Mouse (Mus musculus) left cerebral cortex, postnatal 4 days (tissue): ENCODE results near the gene Smim23. TPM values are rescaled to one million over a fixed set of nuclear protein-coding genes. Genes with fewer than 3 reads are reported as not detected.

Experiments used
- DNase-seq: peaks from one replicate; pipeline ENCODE4 v3.0.0-alpha.2; 2022
- intact Hi-C: fragments of 180-260 bp; cut with DNase I; formaldehyde crosslinking; loops from one replicate; pipeline ENCODE4 v1.15.1; 2025
- total RNA-seq, 2 experiments: library from RNA; stranded (reverse); gene quantifications; 2 replicates each; pipeline ENCODE4 v1.2.3; 2021

Smim23 gene
- not detected for total RNA-seq

GRCm38 (mm10) chr11:32824505-32824904 lies at the start of gene Smim23:
Smim23 (minus strand) TSS chr11:32824605.
- intact Hi-C loops, result no loop called here
- no peak for DNase-seq

- intact Hi-C loops, result no loop called here
Measured at GRCm38 (mm10) chr11:32868619-32869383, 44.4 kb upstream of the Smim23 start.

DNA sequence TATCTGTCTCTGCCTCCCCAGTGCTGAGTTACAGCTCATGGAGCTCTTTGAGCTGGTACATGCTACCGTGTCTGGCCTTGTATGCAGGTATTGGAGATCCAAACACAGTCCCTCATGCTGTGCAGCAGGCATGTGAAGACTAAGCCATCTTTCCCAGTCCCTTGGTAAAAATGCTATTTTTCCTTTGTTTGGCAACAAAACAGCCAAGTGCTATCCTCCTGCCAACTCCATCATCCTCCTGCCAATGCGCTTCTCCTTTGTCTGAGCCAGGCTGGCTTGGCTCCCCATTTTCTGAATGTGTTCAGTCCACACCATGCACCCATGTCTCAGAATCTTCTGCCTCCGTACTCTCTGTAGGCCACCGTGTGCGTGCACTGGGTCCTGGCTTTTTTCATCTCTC lies 40.2 kb upstream of the Smim23 start:
- intact Hi-C loops, result no loop called here
- DNase-seq, result peak; percentile 51

More at GRCm38 (mm10) chr11:32868619-32869383, 44.4 kb upstream of the Smim23 start:
- DNase-seq, result no peak

- intact Hi-C loops, result no loop called here
- peak; percentile 67 for DNase-seq
Measured at GRCm38 (mm10) chr11:32857418-32857879, 33.0 kb upstream of the Smim23 start.

GRCm38 (mm10) chr11:32846682-32847222 lies 22.3 kb upstream of the Smim23 start:
- no peak for DNase-seq
- intact Hi-C loops, result no loop called here

- intact Hi-C loops, result no loop called here
- no peak for DNase-seq
Measured at GRCm38 (mm10) chr11:32841169-32841568, 16.8 kb upstream of the Smim23 start.

GRCm38 (mm10) chr11:32840256-32840655 lies 15.9 kb upstream of the Smim23 start:
- intact Hi-C loops, result no loop called here
- no peak for DNase-seq

DNA sequence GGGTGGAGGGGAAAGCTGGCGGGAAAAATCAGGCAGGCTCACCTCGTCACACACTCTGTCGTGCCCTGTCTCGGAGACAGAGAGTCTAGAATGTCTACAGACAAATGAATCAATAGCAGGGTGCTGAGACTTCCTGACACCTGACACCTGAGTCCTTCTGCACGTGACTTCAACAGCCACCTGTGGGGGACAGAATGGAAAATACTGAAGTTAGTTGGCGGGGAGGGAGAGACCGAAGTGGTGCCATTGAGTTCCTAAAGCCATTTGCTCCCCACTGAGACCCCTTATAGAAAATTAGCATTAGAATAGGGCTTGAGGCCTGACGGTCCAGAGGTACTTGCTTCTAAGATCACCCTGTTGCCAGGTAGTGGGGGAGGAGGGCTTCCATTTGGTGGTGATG lies 10.6 kb upstream of the Smim23 start:
- intact Hi-C loops, result no loop called here
- DNase-seq, result no peak

DNA sequence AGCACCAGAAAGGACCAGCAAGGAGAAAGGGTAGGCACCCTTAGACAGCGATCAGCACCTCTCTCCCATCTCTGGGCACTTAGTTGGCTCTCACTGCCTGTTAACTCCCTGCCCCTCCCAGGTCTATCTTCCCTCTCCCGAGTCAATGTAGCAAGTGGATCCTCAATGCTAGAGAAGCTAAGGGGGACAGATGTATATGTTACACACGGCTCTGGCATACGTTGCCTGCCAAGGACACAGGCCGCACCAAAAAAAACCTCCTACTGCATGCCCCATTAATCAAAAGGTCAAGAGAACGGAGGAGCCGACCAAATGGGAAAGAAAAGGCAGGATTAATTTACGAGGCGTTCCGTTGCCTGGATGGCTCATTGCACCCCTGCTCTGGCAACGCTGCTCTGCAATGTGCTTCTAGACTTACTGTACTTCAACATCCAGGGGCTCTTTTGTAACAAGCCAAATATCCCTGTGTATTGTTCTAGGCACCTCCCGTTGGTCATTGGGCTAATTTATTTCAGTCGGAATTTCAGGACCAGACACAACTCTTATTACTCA lies 10.0 kb upstream of the Smim23 start:
- intact Hi-C loops, result no loop called here
- DNase-seq, result no peak

DNA sequence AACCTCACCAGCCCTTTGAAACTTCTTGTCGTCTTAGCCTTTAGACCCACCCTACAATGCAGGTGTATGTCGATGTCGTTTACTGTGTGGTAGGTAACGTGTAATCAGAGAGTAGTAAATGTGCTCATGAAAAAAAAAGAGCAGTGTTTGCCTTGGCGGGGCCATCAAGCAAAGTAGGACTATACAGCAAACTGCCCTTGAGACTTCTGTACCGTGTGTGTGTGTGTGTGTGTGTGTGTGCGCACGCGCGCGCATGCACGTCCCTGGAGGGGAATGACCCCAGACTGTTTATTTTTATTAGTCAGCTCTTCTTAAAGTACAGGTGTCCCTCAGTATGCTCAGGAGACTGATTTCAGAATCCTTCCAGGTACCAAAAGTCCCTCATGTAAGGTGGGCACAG lies 6.8 kb downstream of the Smim23 start:
- intact Hi-C loops, result no loop called here
- DNase-seq, result no peak

DNA sequence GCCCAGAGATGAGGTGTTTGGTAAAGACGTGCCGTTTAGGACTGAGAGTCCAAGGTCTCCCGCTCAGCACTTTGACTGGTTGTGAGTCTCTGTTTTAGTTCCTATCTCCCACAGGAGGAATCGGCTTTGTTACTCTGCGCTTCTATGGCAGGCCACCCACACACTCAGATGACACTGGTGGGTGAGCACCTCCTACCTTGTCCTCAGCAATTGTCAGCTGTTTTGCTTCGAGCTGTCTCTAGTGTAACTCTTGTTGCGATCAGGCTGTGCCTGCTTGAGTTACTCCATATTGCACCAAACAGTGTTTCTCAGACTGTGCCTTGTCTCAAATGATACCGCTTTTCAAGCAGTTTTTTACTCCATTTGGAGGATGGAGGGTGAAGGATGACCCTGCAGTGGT lies 10.1 kb downstream of the Smim23 start:
- intact Hi-C loops, result no loop called here
- DNase-seq, result no peak

DNA sequence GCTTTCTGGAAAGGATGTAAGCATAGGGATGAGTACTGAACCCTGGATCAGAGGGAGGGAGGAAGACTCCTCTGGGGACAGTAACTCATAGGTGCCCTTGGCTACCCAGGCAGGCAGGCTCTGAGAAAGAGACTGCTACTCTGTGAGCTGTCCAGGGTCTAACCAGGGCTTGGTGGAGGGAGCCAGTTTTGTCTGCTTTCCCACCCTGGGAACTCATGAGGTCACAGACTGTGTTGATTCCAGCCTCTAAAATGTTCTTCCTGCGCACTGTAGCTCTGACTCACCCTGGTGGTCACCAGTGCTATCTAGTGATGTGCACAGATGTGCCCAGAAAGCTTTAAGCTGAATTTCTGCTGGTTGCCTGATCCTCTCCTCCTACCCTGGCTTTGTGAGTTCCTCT lies 15.3 kb downstream of the Smim23 start:
- intact Hi-C loops, result no loop called here
- no peak for DNase-seq

GRCm38 (mm10) chr11:32805958-32806357 lies 18.4 kb downstream of the Smim23 start:
- intact Hi-C loops, result no loop called here

GRCm38 (mm10) chr11:32803658-32804057 lies 20.7 kb downstream of the Smim23 start:
- peak; percentile 20 for DNase-seq
- intact Hi-C loops, result no loop called here

More at GRCm38 (mm10) chr11:32805958-32806357, 18.4 kb downstream of the Smim23 start:
- peak; percentile 65 for DNase-seq

DNA sequence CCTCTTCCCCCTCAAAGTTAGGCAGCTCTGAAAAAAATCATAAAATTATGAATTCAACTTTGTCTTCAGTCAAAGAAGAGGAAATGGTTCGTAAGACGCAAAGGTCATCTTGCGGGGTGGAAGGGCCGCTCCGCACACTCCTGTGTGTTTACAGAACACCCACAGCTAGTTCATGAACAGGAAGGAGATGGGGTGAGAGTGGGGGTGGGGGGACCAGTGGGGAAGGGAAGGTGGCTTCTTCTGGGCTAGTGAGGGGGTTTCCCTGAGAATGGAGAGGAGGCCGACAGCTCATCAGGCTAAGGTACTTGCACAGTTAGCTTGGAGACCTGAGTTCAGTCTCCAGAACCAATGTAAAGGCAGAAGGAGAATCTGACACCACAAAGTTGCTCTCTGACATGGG lies 22.7 kb downstream of the Smim23 start:
- intact Hi-C loops, result no loop called here
- no peak for DNase-seq

DNA sequence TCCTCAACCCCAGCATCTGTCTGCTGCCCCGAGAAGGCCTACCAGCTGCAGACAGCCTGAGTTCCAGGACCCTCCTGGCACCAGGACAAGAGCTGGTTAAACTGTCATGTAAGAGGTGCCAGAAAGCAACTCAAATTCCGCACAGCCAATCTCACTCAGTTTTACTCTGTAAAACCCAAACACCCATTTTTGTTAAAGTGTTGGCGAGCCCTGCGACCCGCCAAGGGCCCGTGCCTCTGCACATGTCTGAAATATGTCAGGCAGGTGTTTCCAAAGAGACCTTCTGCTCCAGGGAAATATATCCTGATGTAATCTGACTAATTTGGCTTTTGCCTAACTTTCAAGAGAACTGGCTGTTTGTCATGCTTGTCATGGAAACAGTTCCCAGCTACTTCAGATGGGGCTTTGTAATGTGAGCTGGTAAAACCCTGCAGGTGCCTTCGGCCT lies 23.5 kb downstream of the Smim23 start:
- intact Hi-C loops, result no loop called here
- peak; percentile 71 for DNase-seq

- no peak for DNase-seq
- intact Hi-C loops, result no loop called here
Measured at GRCm38 (mm10) chr11:32798445-32798844, 26.0 kb downstream of the Smim23 start.

GRCm38 (mm10) chr11:32794759-32795445 lies 29.5 kb downstream of the Smim23 start:
- intact Hi-C loops, result no loop called here
- no peak for DNase-seq

DNA sequence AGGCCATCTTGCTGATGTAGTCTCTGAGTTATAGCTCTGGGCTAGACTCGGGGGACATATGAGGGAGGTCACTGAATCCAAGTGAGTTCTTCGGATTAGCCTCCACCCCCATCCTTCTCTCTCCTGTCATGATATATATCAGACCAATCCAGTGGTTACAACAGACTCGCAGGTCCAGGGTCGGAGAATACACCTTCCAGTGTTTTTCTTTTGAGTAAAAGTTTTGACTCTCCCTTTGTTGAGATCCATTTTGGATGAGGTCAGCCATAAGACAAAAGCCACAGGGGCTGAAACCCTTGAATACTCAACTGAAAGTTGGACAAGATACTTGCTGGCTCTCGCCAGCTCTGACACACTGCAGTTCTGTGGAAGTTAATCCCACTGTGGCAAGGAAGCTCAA lies 38.2 kb downstream of the Smim23 start:
- intact Hi-C loops, result no loop called here
- DNase-seq, result no peak

DNA sequence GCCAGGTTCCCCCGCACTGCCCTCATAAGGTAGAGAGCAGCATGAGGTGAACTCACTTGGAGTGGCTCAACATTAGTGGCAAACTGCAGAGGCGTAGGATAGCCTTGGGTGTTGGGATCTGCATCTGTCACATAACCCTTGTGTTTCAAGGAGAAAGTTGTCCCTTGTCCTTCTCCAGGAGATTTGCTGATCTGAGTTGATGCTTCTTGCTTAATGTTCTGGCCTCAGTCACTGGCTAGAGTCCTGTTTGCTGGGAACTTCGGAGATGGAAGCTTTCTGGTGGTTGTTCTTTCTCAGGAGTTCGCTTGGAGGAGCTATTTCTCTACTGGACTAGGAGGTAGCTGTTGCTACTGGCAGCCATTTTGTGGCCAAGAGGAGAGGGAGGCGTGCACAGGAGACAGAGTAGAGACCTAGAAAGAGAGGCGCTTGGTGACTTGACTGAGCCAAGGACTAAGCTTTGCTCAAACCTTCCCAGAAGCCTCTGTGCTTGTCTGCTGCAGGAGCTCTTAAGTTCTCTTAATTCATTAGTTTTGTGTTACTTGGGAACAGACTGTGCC lies 38.7 kb downstream of the Smim23 start:
- DNase-seq, result no peak
- intact Hi-C loops, result no loop called here

GRCm38 (mm10) chr11:32782724-32783123 lies 41.7 kb downstream of the Smim23 start:
- no peak for DNase-seq
- intact Hi-C loops, result no loop called here
